Mouse (Mus musculus) cerebellum, postnatal 14 days (tissue): Measurements from ENCODE around the gene Pir.

Source experiments
- DNase-seq, 2 experiments: peaks; one replicate each; pipeline ENCODE4 v3.0.0; 2021; ENCODE audit warnings: mixed read lengths in 2 of 2

The Pir gene

DNA sequence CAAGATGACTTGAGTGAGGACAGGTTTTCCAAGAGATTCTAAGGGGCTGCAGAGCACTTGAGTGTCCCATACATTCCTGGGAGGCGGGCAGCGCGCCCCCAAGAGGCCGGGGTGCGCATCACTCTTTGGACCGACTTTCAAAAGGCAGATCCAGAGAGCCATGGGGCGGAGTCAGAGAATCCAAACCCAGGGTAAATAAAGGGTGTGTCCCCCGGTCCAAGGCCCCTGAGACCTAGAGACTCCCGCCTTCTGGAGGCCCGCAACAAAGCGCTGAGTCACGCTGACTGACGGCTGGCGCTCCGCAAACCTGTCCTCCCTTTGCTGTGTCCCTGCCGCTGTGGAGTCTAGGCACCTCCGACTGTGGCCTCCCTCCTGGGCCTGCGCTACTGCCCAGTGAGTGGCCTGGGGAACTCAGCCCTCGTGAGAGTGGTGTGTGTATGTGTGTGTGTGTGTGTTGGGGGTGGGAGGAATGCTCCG, at the start of gene Pir:
TSS of gene Pir (plus strand) at position 87 of the 477 bp plus-strand sequence.
- peak; percentile 22 to 40 for DNase-seq

DNA sequence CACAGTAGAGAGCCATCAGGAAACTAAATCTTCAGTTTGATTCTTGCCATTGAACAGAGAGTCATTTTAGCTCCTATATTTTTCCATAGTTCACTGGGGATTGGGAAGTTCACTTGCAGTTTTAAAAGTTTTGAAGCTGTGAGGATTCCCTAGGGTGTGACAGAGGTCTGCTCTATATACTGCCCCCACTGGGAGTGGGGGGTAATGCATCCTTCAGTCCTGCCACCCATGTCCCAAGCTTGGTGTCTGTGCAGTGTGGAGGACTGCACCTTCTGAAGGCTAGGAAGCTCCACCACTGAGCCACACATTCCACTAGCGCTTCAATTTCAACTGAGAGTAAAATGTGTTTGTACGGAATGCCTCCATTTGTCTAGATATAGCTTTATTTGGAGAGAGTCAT, 47.2 kb upstream of the Pir start:
- DNase-seq = peak in 1 of 2 experiments; percentile 8

DNA sequence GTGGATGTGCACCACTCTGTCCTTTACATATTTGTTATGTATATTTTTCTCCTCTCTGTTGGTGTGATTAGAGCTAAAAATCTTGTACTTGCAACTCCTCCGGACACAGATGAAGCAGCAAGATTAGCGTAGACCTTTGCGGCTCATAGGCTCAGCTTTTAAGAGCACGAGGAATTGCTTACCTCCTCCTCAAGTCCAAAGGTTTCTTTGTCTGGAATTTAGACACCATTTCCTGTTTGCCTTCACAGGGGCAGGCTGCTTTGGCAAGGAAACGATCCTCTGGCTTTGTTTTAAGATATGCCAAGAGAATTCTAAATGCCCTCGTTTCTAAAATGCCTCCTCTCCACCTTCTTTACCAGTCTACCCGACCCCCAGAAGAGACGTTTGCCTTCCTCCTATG, 35.8 kb upstream of the Pir start:
- no peak for DNase-seq

DNA sequence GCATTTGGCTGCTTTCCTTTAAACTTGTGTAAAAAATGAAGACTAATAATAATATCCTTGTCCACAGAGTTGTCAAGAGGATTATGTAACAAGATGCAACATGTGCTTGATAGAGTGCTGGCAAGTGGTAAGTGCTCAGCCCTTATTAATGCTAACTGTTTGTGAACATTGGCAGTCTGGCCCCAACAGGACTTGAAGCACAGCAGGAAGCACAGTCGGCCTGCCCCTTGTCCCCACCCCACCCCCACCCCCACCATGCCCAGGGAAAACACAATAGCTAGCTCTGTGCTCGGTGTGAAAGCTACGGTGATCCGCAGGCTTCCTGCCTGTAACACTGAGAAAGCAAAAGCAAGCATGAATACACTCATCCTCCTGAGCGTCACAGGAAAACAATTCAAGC, 23.5 kb upstream of the Pir start:
- DNase-seq = no peak

DNA sequence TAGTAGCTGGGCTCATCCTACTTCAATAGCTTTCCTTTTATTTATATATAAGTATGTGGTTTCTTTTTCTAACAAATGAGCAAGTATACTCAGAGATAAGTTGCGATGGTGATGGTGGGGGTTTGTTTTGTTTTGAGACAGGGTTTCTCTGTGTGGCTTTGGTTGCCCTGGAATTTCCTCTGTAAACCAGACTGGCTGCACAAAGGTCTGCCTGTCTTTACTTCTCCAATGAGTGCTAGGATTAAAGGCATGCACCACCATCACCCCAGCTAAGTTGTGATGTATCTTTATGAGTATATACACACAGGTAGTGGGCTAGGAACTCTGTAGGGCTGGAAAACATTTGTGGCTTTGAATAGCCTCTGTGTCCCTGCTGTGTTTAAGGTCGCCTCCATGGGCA, 22.4 kb upstream of the Pir start:
- DNase-seq = no peak

DNA sequence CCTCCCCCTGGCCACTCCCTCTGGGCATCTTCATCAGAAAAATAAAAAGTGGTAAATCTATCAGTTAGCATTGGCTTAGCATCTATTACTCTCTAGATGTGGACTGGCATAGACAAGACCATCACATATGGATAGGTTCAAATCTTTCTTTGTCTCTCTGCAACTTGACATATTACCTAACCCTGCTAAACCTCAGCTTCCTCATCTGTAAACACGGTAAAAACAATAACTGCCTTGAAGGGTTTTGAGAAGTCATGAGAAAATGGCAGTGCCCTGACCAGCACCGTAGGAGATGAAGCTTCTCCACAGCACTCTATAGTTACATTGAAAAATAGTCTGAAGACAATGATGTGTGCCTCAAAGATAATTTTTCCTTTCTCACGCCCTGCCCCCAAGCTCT, 12.6 kb upstream of the Pir start:
- DNase-seq = no peak

DNA sequence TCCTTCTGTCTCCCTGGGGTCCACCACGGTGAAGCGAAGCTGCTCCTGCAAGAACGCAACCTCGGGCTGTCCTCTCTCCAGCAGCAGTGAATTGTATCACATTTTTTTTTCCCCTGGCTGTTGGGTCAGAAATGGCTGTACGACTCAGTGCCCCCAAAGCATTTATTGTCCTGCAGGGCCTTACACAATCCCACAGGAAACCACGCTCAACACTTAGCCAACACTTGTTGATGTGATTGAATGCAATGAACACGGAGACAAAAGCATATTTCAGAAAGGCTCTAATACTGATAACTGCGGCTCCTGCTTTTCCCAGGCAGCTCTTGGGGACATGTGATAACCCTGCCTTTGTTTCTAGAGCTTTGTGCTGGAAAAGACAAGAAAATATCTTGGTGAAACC, 11.1 kb upstream of the Pir start, which contains the start of gene Bmx:
TSS of gene Bmx (minus strand) at position 137 of the 400 bp plus-strand sequence.
- DNase-seq = no peak

DNA sequence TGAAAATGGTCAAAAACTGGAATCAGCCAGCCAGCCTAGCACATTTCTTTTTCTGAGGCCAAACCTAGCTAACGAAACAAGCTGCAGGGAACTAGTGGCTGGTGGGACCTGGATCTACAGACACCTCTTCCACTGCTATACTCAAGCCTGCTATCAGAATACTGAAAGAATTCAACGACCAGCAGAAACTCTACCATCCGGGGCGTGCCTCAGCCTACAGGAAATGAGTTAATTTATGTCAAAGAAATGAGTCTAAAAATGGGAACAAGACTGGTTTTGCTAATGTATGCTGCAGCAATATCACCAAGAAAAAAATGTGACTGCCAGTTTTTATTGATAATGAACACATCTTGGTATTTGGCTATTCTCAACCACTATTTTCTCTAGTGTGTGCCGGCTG, 10.5 kb upstream of the Pir start:
- DNase-seq = no peak

DNA sequence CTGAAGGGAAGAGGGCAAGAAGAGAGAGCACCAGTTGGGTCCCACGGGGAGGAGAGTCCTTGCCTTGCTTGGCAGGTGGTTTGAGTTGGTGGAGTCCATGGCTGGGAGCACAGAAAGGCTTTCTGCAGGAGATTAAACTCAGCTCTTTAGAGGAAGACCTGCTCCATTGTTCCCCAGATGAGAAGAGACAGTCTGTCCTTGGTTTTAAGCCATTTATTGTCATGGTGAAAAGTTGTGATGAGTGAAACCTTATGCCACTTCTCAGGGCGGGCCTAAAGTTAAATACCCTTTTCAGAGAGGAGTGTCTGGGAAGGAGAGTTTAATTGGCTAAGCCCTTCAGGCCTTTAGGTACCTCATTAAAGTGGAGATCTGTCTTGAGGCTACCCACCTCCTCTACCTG, 6.9 kb upstream of the Pir start:
- no peak for DNase-seq

DNA sequence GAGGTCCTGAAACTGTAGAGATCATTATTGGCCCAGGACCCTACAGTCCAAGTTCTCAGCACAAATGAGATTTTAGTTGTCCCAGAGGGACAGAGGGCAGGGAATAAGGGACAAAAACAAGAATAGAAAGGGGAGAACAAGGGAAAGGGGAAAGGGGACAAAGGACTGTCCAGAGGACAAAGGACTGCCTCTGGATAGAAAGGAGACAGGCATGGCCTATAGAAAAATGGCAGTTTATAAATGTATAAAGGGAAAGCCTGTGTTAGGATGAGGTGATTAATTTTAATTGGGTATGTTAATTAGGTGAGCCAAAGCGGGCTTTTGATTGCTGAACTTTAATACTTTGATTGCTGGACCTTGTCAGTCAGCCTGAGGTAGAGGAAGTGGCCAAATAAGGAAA, 4.3 kb upstream of the Pir start:
- DNase-seq = no peak

DNA sequence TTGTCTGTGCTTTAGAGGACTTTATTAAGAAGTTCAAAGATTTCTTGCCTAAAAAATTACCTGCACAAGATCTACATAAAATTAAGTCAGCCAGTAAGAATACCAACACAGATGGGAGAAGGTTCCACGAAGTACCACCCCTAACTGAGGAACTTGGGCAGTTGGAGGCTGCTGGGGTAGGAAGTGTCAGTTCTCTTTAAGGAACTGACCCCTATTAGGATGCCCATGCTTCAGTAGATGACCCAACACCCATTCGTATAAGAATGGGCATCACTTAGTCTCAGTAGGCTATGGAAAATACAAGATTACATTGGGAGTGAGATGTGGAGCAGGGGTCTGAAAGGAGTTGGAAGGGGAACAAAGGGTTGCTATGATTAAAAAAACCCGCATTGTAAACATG, 1.4 kb downstream of the Pir start:
- no peak for DNase-seq

DNA sequence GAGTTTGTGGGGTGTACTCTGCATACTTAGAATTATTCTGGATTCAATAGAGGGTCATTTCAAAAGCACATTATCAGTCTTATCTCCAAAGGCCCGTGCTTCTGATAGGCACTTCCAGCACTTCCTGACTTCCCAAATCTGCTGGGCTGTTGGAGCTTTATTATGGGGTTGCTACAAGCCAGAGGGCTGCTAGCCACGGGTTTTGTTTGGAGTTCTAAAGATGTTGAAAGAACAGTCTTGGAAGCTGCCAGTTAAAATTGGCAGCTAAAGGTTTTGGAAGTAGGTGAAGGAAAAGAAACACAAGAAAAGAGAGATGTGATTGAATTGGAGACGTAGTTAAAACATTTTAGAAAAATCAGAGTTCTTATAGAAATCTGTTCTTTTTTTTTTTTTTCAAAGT, 6.4 kb downstream of the Pir start:
- no peak for DNase-seq

DNA sequence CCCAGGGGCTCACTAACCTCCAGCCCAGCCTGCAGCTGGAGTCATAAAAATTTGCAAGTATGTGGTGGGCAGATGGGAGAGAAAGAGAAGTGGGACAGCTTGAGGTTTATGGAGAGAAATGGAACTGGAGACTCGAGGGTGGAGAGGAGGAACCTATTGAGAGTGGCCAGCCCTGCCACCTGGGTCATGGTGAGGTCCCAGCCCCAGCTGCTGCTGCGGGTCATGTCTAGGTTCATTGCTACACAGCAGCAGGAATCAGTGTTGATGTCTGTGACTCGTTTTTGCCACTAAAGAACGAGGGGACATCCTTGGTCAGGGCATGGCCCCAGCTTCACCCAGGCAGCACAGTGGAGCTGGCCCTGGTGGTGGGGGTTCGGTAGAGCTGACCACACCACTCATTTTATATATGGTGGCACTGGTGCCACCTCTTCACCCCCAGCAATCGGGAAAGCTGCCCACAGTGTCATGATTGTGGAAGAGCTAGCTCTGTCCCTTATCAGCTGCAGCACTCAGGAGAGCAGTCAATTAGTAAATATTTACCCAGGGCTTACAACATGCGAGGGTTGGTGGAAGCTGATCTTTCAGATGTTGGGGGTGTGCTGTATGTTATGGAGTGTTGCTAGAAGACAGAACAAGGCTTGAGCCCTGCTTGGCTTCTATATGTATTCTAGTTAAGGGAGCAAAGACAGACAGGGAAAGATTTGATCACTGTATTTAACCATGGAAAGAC, 11.9 kb downstream of the Pir start:
- no peak for DNase-seq

DNA sequence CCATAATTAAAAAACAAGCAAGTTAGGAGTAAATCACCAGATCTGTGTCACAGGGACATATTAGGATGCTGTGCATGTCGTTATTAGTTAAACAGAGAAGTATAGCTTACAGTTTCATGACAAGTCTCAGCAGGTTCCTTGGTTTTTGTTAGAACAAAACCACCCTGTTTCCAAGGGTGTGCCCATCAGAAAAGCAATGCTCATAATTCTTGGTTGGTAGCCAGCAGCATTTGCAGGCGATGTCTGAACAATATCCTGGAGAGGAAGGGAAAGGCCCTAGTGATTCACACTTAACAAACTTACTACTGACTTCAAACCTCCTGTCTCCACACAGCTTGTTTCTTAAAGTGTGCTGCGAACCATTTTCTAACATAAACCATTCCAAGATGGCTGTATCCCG, 14.6 kb downstream of the Pir start:
- no peak for DNase-seq

DNA sequence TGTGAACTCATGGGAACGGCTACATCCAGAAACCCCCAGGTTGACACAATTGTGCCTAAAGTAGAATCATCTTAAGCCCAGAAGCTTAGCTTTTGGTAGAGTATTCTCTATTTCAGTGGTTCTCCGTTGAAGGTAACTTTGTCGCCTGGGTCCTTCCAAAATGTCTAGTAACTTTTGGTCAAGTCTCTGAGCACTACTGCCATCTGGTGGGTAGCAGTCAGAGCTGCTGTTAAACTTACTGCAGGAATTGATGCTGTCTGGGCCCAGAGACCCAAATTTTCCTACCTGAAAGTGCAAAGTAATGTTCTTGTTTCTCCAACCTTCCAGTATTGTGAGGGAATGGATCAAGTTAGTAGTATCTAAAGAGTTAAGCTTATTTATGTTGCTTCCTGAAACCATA, 17.9 kb downstream of the Pir start:
- DNase-seq = peak; percentile 13 to 24

DNA sequence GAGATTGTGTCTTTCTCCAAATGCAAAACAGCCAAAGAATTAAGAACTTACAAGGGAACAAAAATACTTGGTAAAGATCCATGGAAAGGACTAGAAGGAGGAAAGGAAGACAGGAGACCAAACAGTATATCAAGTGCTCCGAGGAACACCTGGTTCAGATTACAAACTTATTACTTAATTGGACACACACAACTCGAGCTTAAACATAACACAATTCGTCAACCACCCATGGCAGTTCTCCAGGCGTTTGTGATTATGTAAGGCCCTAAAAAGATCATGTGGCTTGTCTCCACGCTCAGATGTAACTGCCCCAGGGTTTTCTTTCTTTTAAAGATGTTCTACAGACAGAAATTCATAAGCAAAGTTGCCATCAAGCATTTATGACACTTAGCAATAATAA, 22.0 kb downstream of the Pir start:
- DNase-seq = no peak

DNA sequence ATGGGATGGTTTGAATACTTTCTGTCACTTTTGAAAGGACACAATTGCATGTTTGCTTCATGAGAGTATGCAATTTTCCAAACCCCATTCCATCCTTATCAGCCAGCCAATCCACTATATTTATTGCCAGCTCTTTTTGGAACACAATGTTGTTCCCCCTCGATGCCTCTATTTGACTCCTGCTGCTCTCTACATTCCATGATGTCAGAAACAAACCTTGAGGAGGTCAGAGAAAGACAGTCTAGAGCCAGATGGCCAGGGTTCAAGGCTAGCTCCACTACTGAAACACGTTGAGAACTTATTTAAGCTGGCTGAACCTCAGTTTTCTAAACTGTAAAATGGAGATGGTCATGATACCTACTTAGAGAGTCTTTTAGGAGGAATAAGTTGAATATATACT, 37.1 kb downstream of the Pir start:
- DNase-seq = no peak

DNA sequence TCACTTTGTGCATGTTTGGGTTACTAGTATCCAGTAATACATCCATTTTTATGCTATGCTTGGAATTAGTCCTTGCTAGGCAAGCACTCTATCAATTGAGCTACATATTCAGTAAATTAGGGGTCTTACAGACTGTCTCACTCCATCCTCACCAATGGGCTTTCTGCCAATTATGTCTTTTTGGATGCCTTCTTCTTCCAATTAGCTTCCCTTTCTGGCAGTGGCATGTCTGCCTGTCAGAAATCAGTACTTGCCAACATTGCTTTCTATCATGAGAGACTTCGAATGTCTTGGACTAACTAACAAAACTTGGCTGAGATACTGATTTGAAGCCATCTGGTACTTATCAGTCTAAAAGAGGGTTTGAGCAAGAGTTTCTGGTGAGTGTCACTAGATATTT, 44.7 kb downstream of the Pir start:
- DNase-seq = peak; percentile 2 to 11

DNA sequence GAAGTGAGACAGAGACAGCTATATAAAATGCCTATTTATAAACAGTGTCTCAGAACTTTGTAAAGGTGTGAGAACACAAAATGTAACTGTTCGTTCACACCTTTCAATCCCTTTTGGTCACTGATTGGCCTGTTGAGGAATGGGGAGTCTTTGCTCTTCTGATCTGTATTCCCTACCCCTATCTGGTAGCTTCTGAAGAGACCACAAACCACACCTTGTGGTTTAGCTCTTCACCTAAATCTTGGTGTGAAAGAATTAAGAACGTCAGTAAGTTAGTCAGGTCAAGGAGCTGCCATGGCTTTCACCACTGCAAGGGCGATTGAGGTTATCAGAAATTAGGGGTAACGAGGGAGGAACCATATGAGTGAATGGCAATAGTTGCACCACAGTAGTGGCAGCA, 49.4 kb downstream of the Pir start:
- DNase-seq = no peak

DNA sequence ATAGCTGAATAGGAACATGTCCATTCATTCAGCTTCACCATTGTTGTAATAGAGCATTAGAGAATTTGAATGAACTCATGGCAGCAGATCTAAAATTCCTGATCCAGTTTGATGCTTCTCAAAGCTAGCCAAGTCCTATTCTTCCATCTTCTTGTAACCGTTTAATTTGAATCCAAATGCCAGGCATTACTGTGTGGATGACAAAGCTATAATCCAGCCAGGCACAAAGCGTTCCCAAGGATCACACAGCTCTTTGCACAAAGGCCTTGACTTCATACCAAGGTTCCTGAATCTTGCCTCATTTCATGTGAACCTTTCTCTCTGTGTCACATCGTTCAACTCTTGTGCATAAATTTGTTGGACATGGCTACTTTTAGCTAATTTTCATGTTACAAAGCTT, 50.9 kb downstream of the Pir start:
- DNase-seq = no peak

DNA sequence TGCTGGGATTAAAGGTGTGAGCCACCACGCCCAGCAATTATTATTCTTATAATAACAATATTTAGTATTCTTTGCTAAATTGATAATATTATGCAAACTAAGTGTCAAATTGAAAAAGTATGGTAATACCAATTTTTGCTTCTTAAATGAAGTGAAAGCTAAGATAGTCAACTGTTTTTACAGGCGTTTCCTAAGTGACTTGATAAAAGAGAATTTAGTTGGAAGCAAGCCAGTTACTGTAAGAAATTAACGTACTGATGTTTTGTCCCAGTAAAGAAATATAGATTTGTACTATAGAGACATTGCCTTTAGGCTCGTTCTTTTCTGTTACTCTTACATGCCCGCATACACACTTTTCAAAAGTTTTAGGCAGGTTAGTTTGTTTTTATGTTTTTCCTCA, 53.3 kb downstream of the Pir start:
- DNase-seq = no peak

DNA sequence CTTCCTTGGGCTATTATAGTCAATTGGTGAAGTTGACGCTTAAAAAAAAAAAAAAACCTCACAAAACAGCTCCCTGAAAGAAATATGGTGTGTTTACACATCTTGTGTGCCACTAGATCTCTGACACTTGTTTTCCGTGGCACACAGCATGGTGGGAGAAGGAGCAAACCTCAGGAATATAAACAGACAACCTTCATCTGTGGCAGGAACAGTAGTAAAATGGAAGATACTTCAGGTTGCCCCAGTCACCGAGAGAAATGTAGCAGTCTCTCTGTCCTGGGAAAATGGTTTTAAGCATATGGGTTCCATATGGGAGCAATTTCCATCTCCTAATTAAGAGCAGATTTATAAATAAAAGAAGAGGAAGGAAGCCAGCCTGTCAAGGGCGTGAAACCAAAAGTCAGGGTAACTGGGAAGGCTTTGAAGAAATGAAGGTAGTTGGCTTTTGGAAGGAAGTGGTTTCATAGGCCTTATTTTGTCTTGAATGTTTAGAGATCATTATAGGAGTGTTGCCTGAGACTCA, 54.3 kb downstream of the Pir start:
- DNase-seq = no peak

DNA sequence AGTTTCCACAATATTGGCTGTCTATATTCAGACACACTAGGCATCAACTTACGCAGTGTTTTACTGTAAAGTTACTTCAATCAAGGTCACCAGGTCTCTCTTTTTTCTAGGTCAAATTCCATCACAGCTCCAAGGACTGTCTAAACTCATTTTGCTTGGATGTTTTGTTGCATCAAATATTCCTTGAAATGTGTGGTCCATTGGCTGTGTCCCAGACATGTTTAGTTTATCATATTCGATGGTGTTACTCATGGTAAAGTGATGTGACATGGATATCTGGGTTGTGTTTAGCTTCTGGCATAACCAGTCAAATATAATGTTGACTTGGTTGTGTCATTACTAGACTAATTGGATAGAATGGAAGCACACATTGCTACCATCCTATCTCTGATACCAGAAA, 61.2 kb downstream of the Pir start:
- no peak for DNase-seq

DNA sequence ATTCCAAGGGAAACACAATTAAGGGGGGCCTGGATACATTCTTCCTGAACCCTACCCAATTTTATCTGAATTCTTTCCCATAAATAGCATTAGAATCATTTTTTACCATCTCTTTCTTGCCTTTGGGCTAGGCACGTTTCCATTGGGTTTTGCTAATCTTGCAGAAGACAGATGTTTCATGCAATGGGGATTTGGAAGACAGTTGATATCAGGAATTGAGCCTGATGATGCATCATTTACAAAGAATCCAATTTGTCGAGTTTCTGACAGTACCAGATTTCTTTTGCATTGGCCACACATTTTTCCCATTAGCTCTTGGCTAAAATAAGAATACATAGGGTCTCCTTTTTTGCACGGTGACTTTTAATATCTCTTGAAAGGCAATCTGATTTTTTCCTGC, 61.6 kb downstream of the Pir start:
- no peak for DNase-seq

DNA sequence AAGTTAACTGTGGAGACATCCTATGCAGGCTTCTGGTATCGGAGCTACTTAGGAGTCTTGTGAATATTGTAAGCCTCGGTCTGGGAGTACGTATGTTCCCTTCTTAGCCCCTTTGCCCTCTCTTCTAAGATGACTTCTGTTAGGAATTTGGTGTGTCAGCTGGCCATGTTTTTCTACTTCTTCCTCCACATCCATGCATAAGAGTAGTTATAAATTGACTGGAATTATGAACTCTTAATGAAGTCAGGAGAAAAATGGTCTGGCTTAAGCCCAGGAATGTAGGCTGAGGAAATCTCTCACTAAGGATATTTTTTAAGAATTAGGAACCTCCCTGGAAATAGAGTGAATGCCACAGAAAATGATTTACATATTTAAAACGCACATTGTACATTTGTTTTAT, 69.4 kb downstream of the Pir start:
- DNase-seq = no peak
